ENCODE assay signal across 19 mouse cellular contexts in genomic region chr9:63350030-63350429, GRCm38 (mm10). TPM values are rescaled to one million over a fixed set of nuclear protein-coding genes. Genes with fewer than 3 reads are reported as not detected.
DNase-seq lines count a peak whose midpoint lies in the region; TF ChIP-seq lines count a peak whose summit lies in the region.
"Had no signal": no experiment of that assay in that cellular context is flagged by ENCODE, and none has a peak within 500 bp of the region (broad histone marks: within the 10 kb centered on the region; RNA-seq: fewer than 3 reads in every experiment).

No protein-coding gene starts in this region.

- H3K4me3 ChIP-seq in CH12.LX (replicated peaks in 1 of 3; ENCODE audit: low read depth in 2 of 3, low read length in 2 of 3, poor library complexity in 1 of 3): no peak overlapping the region
- H3K4me3 ChIP-seq: embryonic facial prominence, embryonic 13.5 days; embryonic facial prominence, embryonic 15.5 days; erythroblast, embryonic 14.5 days; forebrain, embryonic 10.5 days; forebrain, embryonic 12.5 days had no signal

- in situ Hi-C loops in CH12.LX (cut with MboI; ENCODE audit: low pct_ligation_motif_present, low pct_unique_long_range_greater_than_20kb, low sequenced_read_pairs): no loop called here

- TF ChIP-seq RAD21 in CH12.LX (IDR thresholded peaks at IDR 0.05; ENCODE audit: low read depth, low read length): no peak

- DNase-seq in cerebellum, adult 9-10 months: peak; percentile 59
- DNase-seq in cerebellum, adult 11-12 months: no peak
- peak; percentile 29 for DNase-seq in CH12.LX (ENCODE audit: extremely low read depth)
- peak; percentile 30 for DNase-seq in brain, adult 2 months (ENCODE audit: low read depth, low spot score)
- no peak for DNase-seq in urinary bladder, postnatal 25 days (ENCODE audit: low spot score)
- DNase-seq: adrenal gland, adult 8-10 months; adrenal gland, postnatal 14 days; adrenal gland, postnatal 36 days; cerebellum, adult 18-20 months; cerebellum, adult 9-11 months; cerebellum, postnatal 14 days; embryo, embryonic 11 days had no signal

- TF ChIP-seq CTCF in CH12.LX (conservative IDR thresholded peaks at IDR 0.05 in 1 of 2, IDR thresholded peaks at IDR 0.05 in 1 of 2; ENCODE audit: low read depth in 2 of 2, low read length in 2 of 2): no peak

- no peaks in the 10 kb centered on the region for H3K79me2 ChIP-seq in CH12.LX (replicated peaks; ENCODE audit: control insufficient read depth, extremely low read depth, insufficient read depth, poor library complexity, severe bottlenecking)

- H3K4me1 ChIP-seq in CH12.LX (ENCODE audit: control insufficient read depth in 1 of 2, insufficient read depth in 2 of 2): peaks cover 0 to 40% of the 10 kb centered on the region in 2 experiments; a peak in 2 of 4 replicates

- H3K9ac ChIP-seq in CH12.LX (ENCODE audit: insufficient read depth, low read depth): no peak overlapping the region
- H3K9ac ChIP-seq: embryonic facial prominence, embryonic 13.5 days; embryonic facial prominence, embryonic 15.5 days; forebrain, embryonic 12.5 days had no signal

- H3K4me2 ChIP-seq in CH12.LX (ENCODE audit: insufficient read depth, low read depth, poor library complexity, severe bottlenecking): no peak overlapping the region
- H3K4me2 ChIP-seq: embryonic facial prominence, embryonic 13.5 days; embryonic facial prominence, embryonic 15.5 days; forebrain, embryonic 12.5 days had no signal

- H3K36me3 ChIP-seq in CH12.LX (replicated peaks in 1 of 2; ENCODE audit: control insufficient read depth in 1 of 2, insufficient read depth in 1 of 2, low read length in 1 of 2): peaks cover 2 to 31% of the 10 kb centered on the region in 2 experiments
- H3K36me3 ChIP-seq: embryonic facial prominence, embryonic 15.5 days; forebrain, embryonic 12.5 days had no signal

- H3K9me3 ChIP-seq in CH12.LX (replicated peaks; ENCODE audit: low read length): no peaks in the 10 kb centered on the region
- H3K9me3 ChIP-seq: embryonic facial prominence, embryonic 13.5 days; embryonic facial prominence, embryonic 15.5 days; forebrain, embryonic 10.5 days; forebrain, embryonic 12.5 days; G1E had no signal

- H3K27me3 ChIP-seq in CH12.LX (replicated peaks): no peaks in the 10 kb centered on the region
- H3K27me3 ChIP-seq: embryonic facial prominence, embryonic 13.5 days; embryonic facial prominence, embryonic 15.5 days; forebrain, embryonic 12.5 days; Patski had no signal

- no peak for TF ChIP-seq POLR2A in CH12.LX (IDR thresholded peaks at IDR 0.05; ENCODE audit: low read depth, low read length)

- no peak for TF ChIP-seq EP300 in CH12.LX (IDR thresholded peaks at IDR 0.05; ENCODE audit: low read length)

- dilution Hi-C loops in CH12.LX (cut with MboI; ENCODE audit: extremely low pct_ligation_motif_present, extremely low pct_unique_long_range_greater_than_20kb, low sequenced_read_pairs): no loop called here

- no peak overlapping the region for H3K27ac ChIP-seq in CH12.LX (ENCODE audit: insufficient read depth, low read depth)
- H3K27ac ChIP-seq: embryonic facial prominence, embryonic 13.5 days; embryonic facial prominence, embryonic 15.5 days; forebrain, embryonic 10.5 days; forebrain, embryonic 12.5 days had no signal

TF ChIP-seq in CH12.LX, 34 proteins besides CTCF, POLR2A, EP300 and RAD21:
- TF ChIP-seq USF2 (conservative IDR thresholded peaks at IDR 0.05; ENCODE audit: low read depth, low read length) (no peak), KAT2A (IDR thresholded peaks at IDR 0.05; ENCODE audit: insufficient replicate concordance, low read length) (no peak), BHLHE40 (IDR thresholded peaks at IDR 0.05; ENCODE audit: low read depth, low read length) (no peak), MEF2A (IDR thresholded peaks at IDR 0.05; ENCODE audit: borderline replicate concordance, low read depth, low read length) (no peak), ELF1 (IDR thresholded peaks at IDR 0.05; ENCODE audit: low read depth, low read length) (no peak), NELFE (IDR thresholded peaks at IDR 0.05; ENCODE audit: low read depth, low read length) (no peak), PAX5 (IDR thresholded peaks at IDR 0.05; ENCODE audit: low read length) (no peak), CHD1 (IDR thresholded peaks at IDR 0.05; ENCODE audit: low read depth, low read length) (no peak), JUN (IDR thresholded peaks at IDR 0.05; ENCODE audit: insufficient read depth, low read depth, low read length) (no peak), MYC (IDR thresholded peaks at IDR 0.05; ENCODE audit: low read depth, low read length) (no peak)

RNA-seq across cellular contexts. Expression of gene Map2k5, which starts 27.7 kb away (rescaled TPM):
- 10.4 and 10.8 TPM in 2 replicates for total RNA-seq in CH12.LX (2012; rRNA removed)
- 11.2 and 11.7 TPM in 2 replicates for total RNA-seq in CH12.LX (2014; rRNA removed)
- 20.2 and 22.6 TPM in 2 replicates for polyA plus RNA-seq in CH12.LX (2012; ENCODE audit: insufficient read length, low read depth)

RNA-seq across cellular contexts. Expression of gene 2300009A05Rik, which starts 49.0 kb away (rescaled TPM):
- 12.7 and 13.8 TPM in 2 replicates for total RNA-seq in CH12.LX (2012; rRNA removed)
- total RNA-seq in CH12.LX (2014; rRNA removed): 18.4 and 20.4 TPM in 2 replicates
- 9.6 and 13.0 TPM in 2 replicates for polyA plus RNA-seq in CH12.LX (2012; ENCODE audit: insufficient read length, low read depth)

Comparison
In these comparisons a context has a peak if more than half of its experiments do, and no peak if none do; other contexts are left out.
1. DNase-seq: peak in cerebellum, adult 9-10 months (single experiment), CH12.LX (single experiment) and brain, adult 2 months (single experiment); none in cerebellum, adult 11-12 months (single experiment) and urinary bladder, postnatal 25 days (single experiment).